Mouse (Mus musculus) forebrain, embryonic 10.5 days (tissue): ENCODE measurements around the gene Sall4. TPM values are rescaled to one million over a fixed set of nuclear protein-coding genes. Genes with fewer than 3 reads are reported as not detected.
A peak's percentile ranks its signal among the peaks of the same experiment; 100 is the strongest.
"Not testable (repeated sequence)": the region's sequence is repeated elsewhere in the genome, so short reads cannot be mapped to it uniquely, and the experiment has no call there.

Experiments
- DNase-seq: peaks from one replicate; pipeline ENCODE4 v3.0.0-alpha.2; 2017; ENCODE audit warnings: low spot score; ENCODE audit errors: extremely low spot score
- H3K27ac ChIP-seq: fragments of 300-500 bp; sonication (generic); 2 replicates; pipeline ENCODE4 v1.5.1; 2016; ENCODE audit warnings: mild to moderate bottlenecking
- H3K27me3 ChIP-seq: fragments of 300-500 bp; sonication (generic); 2 replicates; pipeline ENCODE4 v1.6.1; 2016; ENCODE audit warnings: mild to moderate bottlenecking; ENCODE audit not compliant: poor library complexity, severe bottlenecking
- H3K36me3 ChIP-seq: fragments of 300-500 bp; sonication (generic); replicated peaks from 2 replicates; pipeline ENCODE4 v1.6.1; 2016; ENCODE audit warnings: mild to moderate bottlenecking, moderate library complexity
- H3K4me1 ChIP-seq: fragments of 300-500 bp; sonication (generic); 2 replicates; pipeline ENCODE4 v1.6.1; 2016
- H3K4me3 ChIP-seq: fragments of 300-500 bp; sonication (generic); 2 replicates; pipeline ENCODE4 v1.5.1; 2016; ENCODE audit warnings: mild to moderate bottlenecking, moderate library complexity
- H3K9me3 ChIP-seq: fragments of 300-500 bp; sonication (generic); 2 replicates; pipeline ENCODE4 v1.6.1; 2016; ENCODE audit warnings: mild to moderate bottlenecking, moderate library complexity
- WGBS: fragments of 180-500 bp; shearing (Covaris S2); methylation state at CpG from one replicate; pipeline ENCODE4 v1.1.7; 2016; 5-methylcytosine and 5-hydroxymethylcytosine counted together
- polyA plus RNA-seq: library from polyadenylated mRNA; unstranded; fragments of >200 nt; fragmentation: Nextera tagmentation; extraction: Ambion mirVana; gene quantifications from 2 replicates; pipeline ENCODE4 v1.2.1, GENCODE M21; 2016

Gene Sall4
- polyA plus RNA-seq, 1 experiment from 2014 or later = 35.3 TPM

GRCm38 (mm10) chr2:168769259-168769658 lies 1.5 kb upstream of the Sall4 start:
- Histone ChIP-seq H3K4me3 (no peak overlapping the region), H3K27ac (no peak overlapping the region), H3K9me3 (no peaks in the 10 kb centered on the region), H3K27me3 (peaks cover 33% of the 10 kb centered on the region), H3K36me3 (no peaks in the 10 kb centered on the region), H3K4me1 (peaks cover 44% of the 10 kb centered on the region)
- no peak for DNase-seq
- WGBS = 29% methylated on average over 8 of the region's 8 CpGs

DNA sequence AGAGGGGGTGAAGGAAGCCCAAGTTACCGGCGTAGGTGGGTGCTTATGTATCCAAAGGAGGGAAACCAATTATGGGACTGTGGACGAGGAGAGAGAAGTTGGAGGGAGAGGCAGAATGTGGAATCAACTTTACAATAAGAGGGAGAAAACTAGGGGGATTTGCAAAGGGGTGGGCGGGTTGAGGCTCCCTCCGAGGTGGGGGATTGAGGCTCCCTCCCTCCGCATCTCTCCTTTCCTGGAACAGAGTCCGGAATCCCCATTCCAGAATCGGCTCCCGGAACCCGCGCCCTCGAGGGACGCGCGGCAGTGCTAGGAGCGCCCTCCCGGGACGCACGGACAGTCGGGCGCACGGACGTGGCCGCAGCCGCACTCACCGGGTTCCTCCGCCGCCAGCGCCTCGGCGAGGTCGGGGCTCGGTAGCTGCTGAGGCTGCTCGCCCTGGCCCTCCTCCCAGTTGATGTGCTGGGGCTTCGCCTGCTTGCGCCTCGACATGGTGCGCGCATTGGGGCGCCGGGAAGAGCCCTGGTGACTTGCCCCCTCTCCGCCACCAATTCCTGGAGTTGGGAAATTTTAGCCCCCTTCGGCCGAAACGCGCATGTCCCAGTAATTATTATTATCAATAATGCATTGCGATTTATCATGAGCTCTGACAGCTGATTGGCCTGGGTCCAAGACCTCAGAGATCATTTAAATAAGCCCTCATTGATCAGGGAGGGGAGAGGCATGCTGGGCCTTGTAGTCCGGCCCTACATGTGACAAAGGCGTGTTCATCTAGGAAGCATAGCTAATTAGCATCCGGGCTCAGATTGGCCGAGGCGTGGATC lies 993 bp downstream of the Sall4 start:
- WGBS = under 1% methylated on average over 52 of the region's 52 CpGs
- Histone ChIP-seq H3K9me3 (no peaks in the 10 kb centered on the region), H3K36me3 (no peaks in the 10 kb centered on the region), H3K4me1 (peaks cover 69% of the 10 kb centered on the region), H3K27ac (peak overlapping the region; percentile 96), H3K27me3 (peaks cover 36% of the 10 kb centered on the region), H3K4me3 (peak overlapping the region; percentile 90)
- peak; percentile 86 for DNase-seq

DNA sequence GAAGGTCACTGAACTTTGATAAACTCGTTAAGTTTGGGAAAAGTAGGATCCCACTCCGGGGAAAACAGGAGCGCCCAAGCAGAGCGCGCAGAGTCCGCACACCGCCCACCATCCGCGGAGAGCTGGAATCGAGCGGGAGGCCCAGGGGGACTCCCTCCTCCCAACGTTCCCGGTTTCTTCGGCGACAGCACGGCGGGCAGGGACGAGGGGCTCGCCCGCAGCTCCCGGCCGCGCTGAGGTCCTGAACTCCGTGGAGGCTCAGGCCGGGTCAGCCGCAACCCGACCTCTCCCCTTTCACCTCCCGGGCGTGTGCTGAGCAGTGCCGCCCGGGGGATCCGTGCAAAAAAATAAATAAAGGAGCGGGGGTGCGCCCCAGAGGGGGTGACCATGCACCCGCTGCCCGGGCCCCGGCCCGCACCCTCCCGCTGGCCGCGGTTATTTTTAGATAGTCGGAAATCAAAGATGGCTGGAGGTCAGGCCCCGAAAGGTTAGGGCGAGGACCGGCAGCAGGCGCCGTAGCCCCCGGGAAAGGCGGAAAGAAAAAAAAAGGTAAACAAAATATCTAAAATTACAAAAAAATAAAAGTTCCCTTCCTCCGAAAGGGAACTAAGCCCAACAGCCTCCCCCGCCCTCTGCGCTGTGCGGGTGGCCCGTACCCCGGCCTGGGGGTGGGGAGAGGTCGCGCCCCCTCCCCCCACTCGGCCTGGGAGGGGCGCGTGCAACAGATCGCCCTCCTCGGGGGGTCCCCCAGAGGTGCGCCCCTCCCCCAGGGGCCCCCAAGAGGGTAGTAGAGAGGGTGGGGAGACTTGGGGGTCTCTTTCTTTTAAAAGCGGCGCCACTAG lies 1.8 kb downstream of the Sall4 start:
- Histone ChIP-seq H3K27me3 (peaks cover 36% of the 10 kb centered on the region), H3K9me3 (no peaks in the 10 kb centered on the region), H3K27ac (peak overlapping the region; percentile 96), H3K4me3 (peak overlapping the region; percentile 90), H3K36me3 (no peaks in the 10 kb centered on the region; the same call in 1 of the 2 replicates), H3K4me1 (peaks cover 75% of the 10 kb centered on the region)
- peak; percentile 33 for DNase-seq
- WGBS = under 1% methylated on average over 65 of the region's 65 CpGs

DNA sequence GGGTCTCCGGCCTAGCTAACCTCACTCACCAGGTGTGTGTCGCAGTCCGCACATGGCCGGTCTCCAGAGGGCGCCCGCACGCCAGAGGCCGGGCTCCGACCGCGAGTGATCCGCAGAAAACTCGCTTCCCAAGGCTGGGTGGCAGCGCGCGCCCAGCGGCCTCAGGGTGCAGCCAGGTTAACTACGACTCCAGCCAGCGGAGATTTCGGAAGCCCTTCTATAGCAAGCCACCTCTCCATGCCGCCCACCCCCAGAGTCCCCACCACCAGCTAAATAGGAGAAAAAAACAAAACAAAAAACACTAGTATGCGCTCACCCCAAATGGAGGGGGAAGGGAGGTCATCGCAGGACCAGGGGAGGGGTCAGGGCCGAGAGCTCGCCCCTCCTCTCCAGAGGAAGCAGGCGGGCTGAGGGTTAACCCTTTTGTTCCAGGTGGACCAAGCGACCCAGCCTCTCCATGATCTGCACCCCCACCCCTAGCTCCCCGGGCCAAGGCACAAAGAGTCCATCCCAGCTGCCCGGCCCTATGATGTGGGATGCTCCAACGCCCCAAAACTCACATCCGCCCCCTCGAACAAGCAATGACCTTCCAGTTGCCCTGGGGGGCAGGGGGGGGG lies 2.6 kb downstream of the Sall4 start:
- no peaks in the 10 kb centered on the region for H3K9me3 ChIP-seq
- H3K27ac ChIP-seq = peak overlapping the region; percentile 96
- H3K4me3 ChIP-seq = peak overlapping the region; percentile 90
- H3K27me3 ChIP-seq = peaks cover 32% of the 10 kb centered on the region
- DNase-seq = peak; percentile 81
- peaks cover 75% of the 10 kb centered on the region for H3K4me1 ChIP-seq
- under 1% methylated on average over 32 of the region's 32 CpGs for WGBS
- peaks cover 2% of the 10 kb centered on the region for H3K36me3 ChIP-seq

DNA sequence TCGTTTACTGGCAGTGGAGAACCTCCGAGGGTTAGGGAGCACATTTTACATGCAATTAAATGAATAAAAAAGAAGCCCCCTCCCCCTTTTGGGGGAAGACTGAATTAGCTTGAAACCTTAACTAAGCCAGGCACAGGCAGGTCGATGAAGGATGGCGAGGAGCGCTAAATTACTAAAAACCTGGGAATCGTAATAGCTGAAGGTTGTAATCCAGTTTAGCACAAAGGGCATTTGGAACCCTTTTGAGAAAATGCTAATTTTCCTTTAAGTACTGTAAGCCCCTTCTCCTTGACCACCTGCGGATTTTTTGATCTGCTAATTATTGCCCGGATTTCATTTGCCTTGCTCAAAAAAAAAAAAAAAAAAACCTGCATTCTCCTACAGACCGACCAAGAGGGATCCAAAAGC lies 3.3 kb downstream of the Sall4 start:
- Histone ChIP-seq H3K36me3 (peaks cover 9% of the 10 kb centered on the region), H3K4me1 (peaks cover 74% of the 10 kb centered on the region), H3K27ac (peak overlapping the region; percentile 96), H3K4me3 (peak overlapping the region; percentile 90), H3K27me3 (peaks cover 25% of the 10 kb centered on the region), H3K9me3 (no peaks in the 10 kb centered on the region)
- DNase-seq = no peak
- 1% methylated on average over 9 of the region's 9 CpGs for WGBS

GRCm38 (mm10) chr2:168763785-168764184 lies 4.0 kb downstream of the Sall4 start:
- H3K27ac ChIP-seq = peak overlapping the region; percentile 96
- H3K9me3 ChIP-seq = no peaks in the 10 kb centered on the region
- H3K36me3 ChIP-seq = peaks cover 14% of the 10 kb centered on the region
- peak overlapping the region; percentile 90 for H3K4me3 ChIP-seq
- peak; percentile 29 for DNase-seq
- 5% methylated on average over 7 of the region's 7 CpGs for WGBS
- peaks cover 72% of the 10 kb centered on the region for H3K4me1 ChIP-seq
- H3K27me3 ChIP-seq = peaks cover 18% of the 10 kb centered on the region

GRCm38 (mm10) chr2:168762411-168762815 lies 5.3 kb downstream of the Sall4 start:
- peaks cover 62% of the 10 kb centered on the region for H3K4me1 ChIP-seq
- DNase-seq = no peak

GRCm38 (mm10) chr2:168761954-168762353 lies 5.8 kb downstream of the Sall4 start:
- no peaks in the 10 kb centered on the region for H3K9me3 ChIP-seq
- 0 out of 2 replicates have a peak, but pooled peaks cover 3% of the 10 kb centered on the region for H3K27me3 ChIP-seq
- peak overlapping the region; percentile 45 for H3K27ac ChIP-seq
- peaks cover 32% of the 10 kb centered on the region for H3K36me3 ChIP-seq
- DNase-seq = no peak
- H3K4me1 ChIP-seq = peaks cover 60% of the 10 kb centered on the region
- peak overlapping the region; percentile 90 for H3K4me3 ChIP-seq
- 18% methylated on average over 4 of the region's 4 CpGs for WGBS

More at GRCm38 (mm10) chr2:168762411-168762815, 5.3 kb downstream of the Sall4 start:
- H3K9me3 ChIP-seq = no peaks in the 10 kb centered on the region
- H3K36me3 ChIP-seq = peaks cover 27% of the 10 kb centered on the region
- WGBS = under 1% methylated on average over 12 of the region's 12 CpGs
- peak overlapping the region; percentile 45; the same call in 1 of the 2 replicates for H3K27ac ChIP-seq
- peak overlapping the region; percentile 90 for H3K4me3 ChIP-seq
- H3K27me3 ChIP-seq = peaks cover 4% of the 10 kb centered on the region; the same call in 1 of the 2 replicates

DNA sequence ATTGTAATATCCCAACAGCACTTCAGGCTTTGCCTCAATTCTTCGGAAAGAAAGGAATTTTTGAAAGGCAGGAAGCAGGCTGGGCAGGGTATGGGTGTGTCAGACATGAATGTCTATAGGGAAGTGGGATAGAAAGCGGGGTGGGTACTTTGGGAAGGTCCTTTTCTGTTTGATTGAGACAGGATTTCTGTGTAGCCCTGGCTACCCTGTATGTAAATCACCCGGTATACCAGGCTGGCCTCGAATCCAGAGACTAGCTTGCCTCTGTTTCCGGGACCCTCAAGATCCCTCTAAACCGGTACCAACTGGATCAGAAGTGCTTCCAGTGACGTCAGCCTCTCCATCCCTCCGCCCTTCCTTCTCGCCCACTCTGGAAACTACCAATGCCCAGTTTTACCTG lies 6.6 kb downstream of the Sall4 start:
- no peak for DNase-seq
- WGBS = 82% methylated on average over 9 of the region's 9 CpGs
- Histone ChIP-seq H3K4me3 (no peak overlapping the region), H3K27me3 (0 out of 2 replicates have a peak, but pooled peaks cover 3% of the 10 kb centered on the region), H3K9me3 (peaks cover 2% of the 10 kb centered on the region; the same call in 1 of the 2 replicates), H3K4me1 (peaks cover 54% of the 10 kb centered on the region), H3K27ac (no peak overlapping the region), H3K36me3 (peaks cover 40% of the 10 kb centered on the region)

- WGBS = 90% methylated on average over 10 of the region's 10 CpGs
- Histone ChIP-seq H3K36me3 (peaks cover 33% of the 10 kb centered on the region), H3K4me1 (peaks cover 17% of the 10 kb centered on the region)
- DNase-seq, H3K4me3 ChIP-seq, H3K27ac ChIP-seq, H3K27me3 ChIP-seq, H3K9me3 ChIP-seq: not testable (repeated sequence)
Observed at GRCm38 (mm10) chr2:168744406-168744805, 23.3 kb downstream of the Sall4 start.

- DNase-seq = peak; percentile 59
- Histone ChIP-seq H3K36me3 (peaks cover 15% of the 10 kb centered on the region), H3K9me3 (no peaks in the 10 kb centered on the region), H3K27ac (no peak overlapping the region), H3K4me1 (peaks cover 17% of the 10 kb centered on the region), H3K4me3 (peak overlapping the region; percentile 88), H3K27me3 (peaks cover 4% of the 10 kb centered on the region; the same call in 1 of the 2 replicates)
- WGBS = 20% methylated on average over 7 of the region's 7 CpGs
Observed at GRCm38 (mm10) chr2:168742649-168743048, 25.1 kb downstream of the Sall4 start.

GRCm38 (mm10) chr2:168742059-168742627 lies 25.6 kb downstream of the Sall4 start, which contains the start of gene Atp9a:
Gene Atp9a (minus strand): TSS chr2:168742409.
- 10% methylated on average over 24 of the region's 33 CpGs for WGBS
- H3K4me1 ChIP-seq = peaks cover 17% of the 10 kb centered on the region
- peak; percentile 47 for DNase-seq
- no peaks in the 10 kb centered on the region for H3K9me3 ChIP-seq
- peak within 1 kb of the TSS; percentile 90 for H3K27ac ChIP-seq
- peak within 1 kb of the TSS; percentile 88 for H3K4me3 ChIP-seq
- H3K36me3 ChIP-seq = peaks cover 10% of the 10 kb centered on the region
- H3K27me3 ChIP-seq = peaks cover 4% of the 10 kb centered on the region; the same call in 1 of the 2 replicates
